Mouse (Mus musculus) ES-Bruce4 (cell line): ENCODE data around the gene Taf8. TPM values are rescaled to one million over a fixed set of nuclear protein-coding genes. Genes with fewer than 3 reads are reported as not detected.
A peak's percentile ranks its signal among the peaks of the same experiment; 100 is the strongest.

ENCODE experiments used
- H3K27ac ChIP-seq: 2 replicates; pipeline ENCODE4 v1.5.1; 2012; ENCODE audit warnings: low read length, inconsistent platforms; ENCODE audit not compliant: insufficient read depth
- H3K27me3 ChIP-seq: 2 replicates; pipeline ENCODE4 v1.6.1; 2012; ENCODE audit warnings: mild to moderate bottlenecking, low read length, inconsistent platforms; ENCODE audit not compliant: control insufficient read depth, poor library complexity, insufficient read depth, severe bottlenecking
- H3K36me3 ChIP-seq: 2 replicates; pipeline ENCODE4 v1.6.1; 2012; ENCODE audit warnings: inconsistent platforms, mild to moderate bottlenecking, low read length, moderate library complexity; ENCODE audit not compliant: control insufficient read depth, poor library complexity, insufficient read depth, severe bottlenecking
- H3K4me1 ChIP-seq: one replicate; pipeline ENCODE4 v1.8.1; 2011; ENCODE audit warnings: low read length; ENCODE audit not compliant: control insufficient read depth, insufficient read depth
- H3K4me3 ChIP-seq: 2 replicates; pipeline ENCODE4 v1.5.1; 2011; ENCODE audit warnings: low read depth, mild to moderate bottlenecking, low read length
- H3K9ac ChIP-seq: 2 replicates; pipeline ENCODE4 v1.6.1; 2012; ENCODE audit warnings: low read depth, mild to moderate bottlenecking, inconsistent platforms; ENCODE audit not compliant: poor library complexity, severe bottlenecking
- H3K9me3 ChIP-seq: replicated peaks from 2 replicates; pipeline ENCODE4 v1.6.1; 2012; ENCODE audit warnings: mild to moderate bottlenecking, low read length, inconsistent platforms; ENCODE audit not compliant: control insufficient read depth, poor library complexity, insufficient read depth, severe bottlenecking
- CTCF ChIP-seq: IDR thresholded peaks from one replicate; pipeline ENCODE4 v1.8.1; 2011; ENCODE audit warnings: low read depth, low read length
- EP300 ChIP-seq: IDR thresholded peaks from 2 replicates; pipeline ENCODE4 v1.6.1; 2011; ENCODE audit warnings: low read depth, low read length; ENCODE audit not compliant: insufficient read depth
- POLR2A ChIP-seq: IDR thresholded peaks from one replicate; pipeline ENCODE4 v1.8.1; 2011; ENCODE audit warnings: low read length; ENCODE audit not compliant: insufficient read depth
- polyA plus RNA-seq: library from polyadenylated mRNA; stranded (reverse); fragments of >200 nt; gene quantifications from 2 replicates; pipeline ENCODE4 v1.2.4, GENCODE M21; 2011; ENCODE audit warnings: low read depth; ENCODE audit not compliant: missing spikeins, insufficient read depth, insufficient read length

Gene Taf8
- polyA plus RNA-seq, 1 experiment = 46.6 TPM

- Histone ChIP-seq H3K4me3 (peak overlapping the region; percentile 79), H3K4me1 (peaks cover 4% of the 10 kb centered on the region), H3K9me3 (no peaks in the 10 kb centered on the region), H3K27ac (no peak overlapping the region), H3K36me3 (peaks cover 33% of the 10 kb centered on the region), H3K27me3 (no peaks in the 10 kb centered on the region), H3K9ac (peak overlapping the region; percentile 71)
- TF ChIP-seq CTCF (no peak), POLR2A (no peak), EP300 (no peak)
Observed at GRCm38 (mm10) chr17:47501531-47501930, 561 bp downstream of the Taf8 start.

GRCm38 (mm10) chr17:47494132-47494531 lies 8.0 kb downstream of the Taf8 start:
- H3K4me3 ChIP-seq = no peak overlapping the region
- no peak overlapping the region for H3K9ac ChIP-seq
- TF ChIP-seq POLR2A (no peak), CTCF (no peak), EP300 (no peak)
- H3K9me3 ChIP-seq = no peaks in the 10 kb centered on the region
- H3K36me3 ChIP-seq = peaks cover 67% of the 10 kb centered on the region
- H3K4me1 ChIP-seq = no peaks in the 10 kb centered on the region
- no peaks in the 10 kb centered on the region for H3K27me3 ChIP-seq
- no peak overlapping the region for H3K27ac ChIP-seq

- H3K9ac ChIP-seq = no peak overlapping the region
- no peak for TF ChIP-seq CTCF
- no peak for TF ChIP-seq POLR2A
- no peak for TF ChIP-seq EP300
- no peak overlapping the region for H3K27ac ChIP-seq
- H3K4me3 ChIP-seq = no peak overlapping the region
- no peaks in the 10 kb centered on the region for H3K27me3 ChIP-seq
- H3K4me1 ChIP-seq = no peaks in the 10 kb centered on the region
- peaks cover 65% of the 10 kb centered on the region for H3K36me3 ChIP-seq
- no peaks in the 10 kb centered on the region for H3K9me3 ChIP-seq
Observed at GRCm38 (mm10) chr17:47493653-47494052, 8.4 kb downstream of the Taf8 start.

GRCm38 (mm10) chr17:47492731-47493130 lies 9.4 kb downstream of the Taf8 start:
- Histone ChIP-seq H3K4me1 (peaks cover 2% of the 10 kb centered on the region), H3K9me3 (no peaks in the 10 kb centered on the region), H3K27ac (no peak overlapping the region), H3K9ac (no peak overlapping the region), H3K27me3 (no peaks in the 10 kb centered on the region), H3K4me3 (no peak overlapping the region), H3K36me3 (peaks cover 57% of the 10 kb centered on the region)
- TF ChIP-seq POLR2A (no peak), EP300 (no peak), CTCF (no peak)

- Histone ChIP-seq H3K4me3 (no peak overlapping the region), H3K27me3 (no peaks in the 10 kb centered on the region), H3K9ac (no peak overlapping the region), H3K4me1 (peaks cover 4% of the 10 kb centered on the region), H3K36me3 (peaks cover 48% of the 10 kb centered on the region), H3K9me3 (no peaks in the 10 kb centered on the region), H3K27ac (no peak overlapping the region)
- TF ChIP-seq POLR2A (no peak), CTCF (peak; percentile 39), EP300 (no peak)
Observed at GRCm38 (mm10) chr17:47490791-47491190, 11.3 kb downstream of the Taf8 start.

GRCm38 (mm10) chr17:47485791-47486190 lies 16.3 kb downstream of the Taf8 start:
- no peaks in the 10 kb centered on the region for H3K9me3 ChIP-seq
- peaks cover 10% of the 10 kb centered on the region for H3K4me1 ChIP-seq
- H3K9ac ChIP-seq = no peak overlapping the region
- no peaks in the 10 kb centered on the region for H3K27me3 ChIP-seq
- H3K4me3 ChIP-seq = no peak overlapping the region
- TF ChIP-seq CTCF = no peak
- TF ChIP-seq POLR2A = no peak
- no peak for TF ChIP-seq EP300
- H3K36me3 ChIP-seq = peaks cover 14% of the 10 kb centered on the region
- no peak overlapping the region for H3K27ac ChIP-seq
